Comparison of ENCODE assay signal across 19 mouse cellular contexts in genomic region chr5:89088462-89088861, GRCm38 (mm10).
DNase-seq lines count a peak whose midpoint lies in the region; ATAC-seq and TF ChIP-seq lines count a peak whose summit lies in the region.
"Had no signal": no experiment of that assay in that cellular context is flagged by ENCODE, and none has a peak within 500 bp of the region (broad histone marks: within the 10 kb centered on the region; RNA-seq: fewer than 3 reads in every experiment).

No protein-coding gene starts in this region.

- peak overlapping the region; percentile 23 for H3K4me3 ChIP-seq in gastrocnemius, adult 2 months
- H3K4me3 ChIP-seq: heart, embryonic 10.5 days; kidney, embryonic 15.5 days; limb, embryonic 15.5 days; midbrain, embryonic 13.5 days had no signal

- TF ChIP-seq CTCF in gastrocnemius, adult 2 months (IDR thresholded peaks at IDR 0.05), result no peak

- peak overlapping the region; percentile 48 for H3K27ac ChIP-seq in gastrocnemius, adult 2 months
- H3K27ac ChIP-seq: heart, embryonic 10.5 days; kidney, embryonic 15.5 days; limb, embryonic 15.5 days; midbrain, embryonic 13.5 days; stomach, postnatal 0 days had no signal

- intact Hi-C loops in gastrocnemius, adult 2 months (cut with DNase I), result no loop called here
- intact Hi-C loops in gastrocnemius, postnatal 36 days (cut with DNase I), result no loop called here
- intact Hi-C loops in left cerebral cortex, postnatal 36 days (cut with DNase I), result no loop called here

- ATAC-seq in cerebellum, adult (ENCODE audit: insufficient number of reproducible peaks, low FRiP score, low TSS enrichment), result no peak
- ATAC-seq: liver, postnatal 0 days; midbrain, embryonic 13.5 days had no signal

- DNase-seq in gastrocnemius, adult 2 months, result no peak
- DNase-seq in gastrocnemius, postnatal 36 days, result no peak
- peak; percentile 16 to 35 for DNase-seq in left cerebral cortex, postnatal 36 days (ENCODE audit: low spot score in 2 of 2)
- no peak for DNase-seq in left cerebral cortex, adult 11 months (ENCODE audit: low spot score)
- peak; percentile 45 for DNase-seq in brain, adult 2 months (ENCODE audit: low read depth, low spot score)
- DNase-seq in brain, embryonic 18.5 days (ENCODE audit: low read depth, low spot score), result peak; percentile 30
- DNase-seq in spleen, postnatal 10 days (ENCODE audit: low spot score in 2 of 2), result no peak
- DNase-seq: adrenal gland, adult 8-10 months; cerebellum, adult 11 months; gastrocnemius, postnatal 14 days; liver, postnatal 0 days; lung, postnatal 4 days; thymus, postnatal 25 days had no signal

Comparison
In these comparisons a context has a peak if more than half of its experiments do, and no peak if none do; other contexts are left out.
1. DNase-seq: peak in left cerebral cortex, postnatal 36 days (2 of 2), brain, adult 2 months (single experiment) and brain, embryonic 18.5 days (single experiment); none in gastrocnemius, adult 2 months (single experiment), gastrocnemius, postnatal 36 days (0 of 2), left cerebral cortex, adult 11 months (single experiment) and spleen, postnatal 10 days (0 of 2).